Mouse (Mus musculus) layer of hippocampus, postnatal 25 days (tissue): Measurements from ENCODE around the gene Nrip1. TPM values are rescaled to one million over a fixed set of nuclear protein-coding genes. Genes with fewer than 3 reads are reported as not detected.

Experiments
- DNase-seq, 2 experiments: peaks; one replicate each; pipeline ENCODE4 v3.0.0; 2022; ENCODE audit warnings: mixed read lengths in 2 of 2, low spot score in 1 of 2; ENCODE audit errors: extremely low spot score in 1 of 2
- total RNA-seq, 2 experiments: library from RNA; stranded (reverse); gene quantifications; 2 replicates each; pipeline ENCODE4 v1.2.3; 2021

Nrip1 gene
- total RNA-seq, 2 experiments from 2014 or later = 61.2 to 63.5 TPM

- DNase-seq = no peak
These were observed 55.2 kb downstream of the Nrip1 start for GRCm38 (mm10) chr16:76318331-76318922.

GRCm38 (mm10) chr16:76316940-76317822 is 56.4 kb downstream of the Nrip1 start:
- no peak for DNase-seq

- no peak for DNase-seq
These were observed 58.0 kb downstream of the Nrip1 start for GRCm38 (mm10) chr16:76315642-76316041.

GRCm38 (mm10) chr16:76314013-76314950 is 59.3 kb downstream of the Nrip1 start:
- no peak for DNase-seq

GRCm38 (mm10) chr16:76312887-76313420 is 60.7 kb downstream of the Nrip1 start:
- no peak for DNase-seq

GRCm38 (mm10) chr16:76310791-76311190 is 62.8 kb downstream of the Nrip1 start:
- DNase-seq = no peak

- no peak for DNase-seq
These were observed 63.3 kb downstream of the Nrip1 start for GRCm38 (mm10) chr16:76310286-76310685.

GRCm38 (mm10) chr16:76309280-76309679 is 64.3 kb downstream of the Nrip1 start:
- no peak for DNase-seq

- no peak for DNase-seq
These were observed 66.6 kb downstream of the Nrip1 start for GRCm38 (mm10) chr16:76307039-76307438.

GRCm38 (mm10) chr16:76306446-76306845 is 67.2 kb downstream of the Nrip1 start:
- DNase-seq = no peak

- DNase-seq = no peak
These were observed 70.2 kb downstream of the Nrip1 start for GRCm38 (mm10) chr16:76303436-76303835.

- DNase-seq = no peak
These were observed 71.9 kb downstream of the Nrip1 start for GRCm38 (mm10) chr16:76301728-76302050.

- no peak for DNase-seq
These were observed 72.4 kb downstream of the Nrip1 start for GRCm38 (mm10) chr16:76301037-76301727.

GRCm38 (mm10) chr16:76300452-76300851 is 73.2 kb downstream of the Nrip1 start:
- no peak for DNase-seq

GRCm38 (mm10) chr16:76299511-76299910 is 74.1 kb downstream of the Nrip1 start:
- DNase-seq = no peak

- DNase-seq = no peak
These were observed 78.3 kb downstream of the Nrip1 start for GRCm38 (mm10) chr16:76295322-76295721.

- no peak for DNase-seq
These were observed 79.1 kb downstream of the Nrip1 start for GRCm38 (mm10) chr16:76294550-76294949.

- DNase-seq = no peak
These were observed 79.7 kb downstream of the Nrip1 start for GRCm38 (mm10) chr16:76293765-76294463.

- DNase-seq = no peak
These were observed 80.5 kb downstream of the Nrip1 start for GRCm38 (mm10) chr16:76293176-76293575.
